Mouse (Mus musculus) heart, embryonic 14.5 days (tissue): ENCODE data around the gene Nop16. TPM values are rescaled to one million over a fixed set of nuclear protein-coding genes. Genes with fewer than 3 reads are reported as not detected.
A peak's percentile ranks its signal among the peaks of the same experiment; 100 is the strongest.

ENCODE experiments used
- ATAC-seq: fragments of 200-750 bp; cut with Nextera tagmentation; 2 replicates; pipeline ENCODE4 v1.8.0; 2017; ENCODE audit warnings: low read depth, moderate TSS enrichment; ENCODE audit not compliant: insufficient number of reproducible peaks, insufficient read depth, low FRiP score
- H3K27ac ChIP-seq, 2 experiments: fragments of 200-500 bp in 1 of 2; fragments of 300-500 bp in 1 of 2; sonication (generic) in 1 of 2; replicated peaks in 1 of 2; 2 replicates each; pipeline ENCODE4 v1.5.1; 2012 to 2014; ENCODE audit warnings: low read depth in 2 of 2, low read length in 2 of 2, control low read depth in 1 of 2, mild to moderate bottlenecking in 1 of 2, mixed read lengths in 1 of 2; ENCODE audit not compliant: control insufficient read depth in 1 of 2, insufficient read depth in 1 of 2
- H3K27me3 ChIP-seq: fragments of 300-500 bp; sonication (generic); 2 replicates; pipeline ENCODE4 v1.6.1; 2014; ENCODE audit warnings: mild to moderate bottlenecking, low read length, control low read depth; ENCODE audit not compliant: control insufficient read depth, insufficient read depth
- H3K36me3 ChIP-seq: fragments of 300-500 bp; sonication (generic); 2 replicates; pipeline ENCODE4 v1.6.1; 2014; ENCODE audit warnings: mild to moderate bottlenecking, control low read depth, low read length, mixed read lengths; ENCODE audit not compliant: control insufficient read depth, insufficient read depth
- H3K4me1 ChIP-seq, 2 experiments: fragments of 200-500 bp in 1 of 2; fragments of 300-500 bp in 1 of 2; sonication (generic) in 1 of 2; 2 replicates each; pipeline ENCODE4 v1.6.1; 2012 to 2014; ENCODE audit warnings: low read length in 2 of 2, control low read depth in 1 of 2, mixed read lengths in 1 of 2; ENCODE audit not compliant: control insufficient read depth in 2 of 2, insufficient read depth in 2 of 2
- H3K4me2 ChIP-seq: fragments of 300-500 bp; sonication (generic); 2 replicates; pipeline ENCODE4 v1.6.1; 2014; ENCODE audit warnings: mild to moderate bottlenecking, low read length
- H3K4me3 ChIP-seq, 2 experiments: fragments of 200-500 bp in 1 of 2; fragments of 300-500 bp in 1 of 2; sonication (generic) in 1 of 2; 2 replicates each; pipeline ENCODE4 v1.5.1; 2012 to 2014; ENCODE audit warnings: low read length in 2 of 2, mild to moderate bottlenecking in 2 of 2, control low read depth in 1 of 2, low read depth in 1 of 2, moderate library complexity in 1 of 2; ENCODE audit not compliant: control insufficient read depth in 1 of 2, insufficient read depth in 1 of 2
- H3K9ac ChIP-seq: fragments of 300-500 bp; sonication (generic); 2 replicates; pipeline ENCODE4 v1.6.1; 2014; ENCODE audit warnings: mild to moderate bottlenecking, low read length
- H3K9me3 ChIP-seq: fragments of 300-500 bp; sonication (generic); 2 replicates; pipeline ENCODE4 v1.6.1; 2016; ENCODE audit warnings: low read length, control low read depth; ENCODE audit not compliant: control insufficient read depth
- WGBS: fragments of 180-500 bp; shearing (Covaris S2); extraction: QIAGEN DNeasy Blood & Tissue Kit; methylation state at CpG from one replicate; pipeline ENCODE4 v1.1.7; 2014; 5-methylcytosine and 5-hydroxymethylcytosine counted together
- polyA plus RNA-seq: library from polyadenylated mRNA; unstranded; fragments of >200 nt; fragmentation: Nextera tagmentation; extraction: Ambion mirVana; gene quantifications from 2 replicates; pipeline ENCODE4 v1.2.1, GENCODE M21; 2014

The Nop16 gene
- 46.5 and 48.9 TPM in 2 replicates for polyA plus RNA-seq

DNA sequence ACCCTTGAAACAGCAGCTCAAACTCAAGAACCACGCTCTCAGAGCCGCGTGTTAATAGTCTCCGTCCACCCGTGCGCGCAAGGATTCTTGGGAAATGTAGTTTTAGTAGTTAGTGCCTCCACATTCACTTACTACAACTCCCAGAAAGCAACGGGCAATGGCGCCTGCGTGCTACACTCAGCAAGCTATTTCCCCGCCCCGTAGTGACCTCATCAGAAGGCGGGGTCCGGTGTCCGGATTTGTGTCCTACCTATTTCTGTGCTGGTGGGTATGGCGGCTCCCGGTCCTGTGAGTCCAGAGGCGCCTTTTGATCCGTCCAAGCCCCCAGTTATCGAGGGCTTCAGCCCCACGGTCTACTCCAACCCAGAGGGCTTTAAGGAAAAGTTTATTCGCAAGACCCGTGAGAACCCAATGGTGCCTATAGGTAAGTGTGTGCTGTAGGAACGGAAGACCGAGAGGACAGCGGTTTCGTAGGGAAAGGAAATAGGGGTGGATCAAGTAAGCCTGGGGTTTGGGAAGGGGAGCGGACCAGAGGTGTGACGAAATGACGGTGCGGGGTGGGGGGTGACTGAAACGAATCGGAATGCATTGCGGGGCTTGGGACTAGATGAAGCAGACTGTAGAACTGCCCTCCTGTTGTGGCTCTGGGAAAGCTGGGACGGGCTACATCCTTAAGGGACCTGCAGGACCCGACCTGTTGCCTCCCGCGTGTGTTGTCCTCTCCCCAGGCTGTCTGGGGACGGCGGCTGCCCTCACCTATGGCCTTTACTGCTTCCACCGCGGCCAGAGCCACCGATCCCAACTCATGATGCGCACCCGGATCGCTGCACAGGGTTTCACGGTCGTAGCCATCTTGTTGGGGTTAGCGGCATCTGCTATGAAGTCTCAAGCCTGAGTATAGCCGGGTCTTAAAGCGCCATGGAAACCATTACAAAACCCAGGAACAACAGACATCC, at the start of gene Nop16, which contains the start of gene Higd2a:
TSS of gene Nop16 (minus strand) at position 95 of the 956 bp plus-strand sequence.
TSS of gene Higd2a (plus strand) at position 212 of the 956 bp plus-strand sequence.
- peaks cover 4 to 13% of the 10 kb centered on the region in 2 experiments; a peak in 3 of 4 replicates for H3K4me1 ChIP-seq
- no peaks in the 10 kb centered on the region for H3K27me3 ChIP-seq
- peak within 1 kb of the TSS; percentile 71 to 76 for H3K27ac ChIP-seq
- H3K4me3 ChIP-seq, result peak within 1 kb of the TSS; percentile 80 to 93
- peaks cover 59% of the 10 kb centered on the region for H3K36me3 ChIP-seq
- peak; percentile 97 for ATAC-seq
- H3K9ac ChIP-seq, result peak within 1 kb of the TSS; percentile 88
- under 1% methylated on average over 51 of the region's 51 CpGs for WGBS
- no peaks in the 10 kb centered on the region for H3K9me3 ChIP-seq
- peak within 1 kb of the TSS; percentile 86 for H3K4me2 ChIP-seq

DNA sequence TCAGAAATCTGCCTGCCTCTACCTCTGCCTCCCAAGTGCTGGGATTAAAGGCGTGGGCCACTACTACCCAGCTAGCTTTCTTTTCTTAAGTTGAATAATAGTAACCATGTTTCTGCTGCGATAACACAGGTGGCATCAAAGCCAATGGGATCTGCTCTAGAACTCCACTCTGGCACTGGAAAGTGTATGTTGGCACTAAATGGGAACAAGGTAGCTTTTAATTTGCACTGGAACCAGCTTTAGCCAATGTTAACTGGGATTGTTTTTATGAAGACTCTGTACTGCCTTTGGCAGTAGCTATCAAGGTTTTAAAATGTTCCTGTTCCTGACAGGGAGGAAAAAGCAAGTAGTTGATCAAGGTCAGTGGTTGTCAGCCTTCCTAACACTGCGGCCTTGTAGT, 45.1 kb upstream of the Nop16 start:
- Histone ChIP-seq H3K4me3 (no peak overlapping the region), H3K4me1 (no peaks in the 10 kb centered on the region), H3K27me3 (no peaks in the 10 kb centered on the region), H3K36me3 (peaks cover 39% of the 10 kb centered on the region), H3K27ac (no peak overlapping the region), H3K9ac (no peak overlapping the region), H3K9me3 (no peaks in the 10 kb centered on the region), H3K4me2 (no peak overlapping the region)
- WGBS, result 93% methylated on average over 3 of the region's 3 CpGs
- no peak for ATAC-seq

DNA sequence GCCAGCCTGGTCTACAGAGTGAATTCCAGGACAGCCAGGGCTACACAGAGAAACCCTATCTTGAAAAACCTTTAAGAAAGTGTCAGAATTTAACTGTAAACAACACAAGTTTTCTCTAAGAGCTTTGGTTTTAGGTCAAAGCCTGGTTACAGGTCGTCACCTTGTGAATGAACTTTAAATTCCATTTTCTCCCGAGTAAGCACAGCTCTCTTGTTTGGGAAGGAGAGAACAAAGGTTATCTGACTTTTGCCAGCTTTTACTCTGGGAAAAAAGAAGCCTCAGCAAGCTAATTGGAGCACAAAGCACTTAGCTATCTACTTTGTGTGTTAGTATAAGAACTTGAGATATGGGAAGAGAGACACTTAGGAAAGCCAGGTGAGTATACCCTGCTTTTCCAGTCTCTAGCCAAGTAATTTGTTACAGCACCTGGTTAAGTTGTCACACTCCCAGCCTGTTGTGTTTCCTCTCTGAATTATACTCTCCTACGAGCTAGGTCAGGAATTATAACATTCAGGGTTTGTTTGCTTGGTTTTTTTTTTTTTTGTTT, 42.9 kb upstream of the Nop16 start:
- 47% methylated on average over 3 of the region's 3 CpGs for WGBS
- peaks cover 19% of the 10 kb centered on the region for H3K36me3 ChIP-seq
- no peaks in the 10 kb centered on the region for H3K27me3 ChIP-seq
- no peak overlapping the region for H3K4me3 ChIP-seq
- H3K4me1 ChIP-seq, result no peaks in the 10 kb centered on the region; a peak in 1 of 4 replicates
- H3K4me2 ChIP-seq, result no peak overlapping the region
- no peaks in the 10 kb centered on the region for H3K9me3 ChIP-seq
- no peak overlapping the region for H3K9ac ChIP-seq
- ATAC-seq, result no peak
- no peak overlapping the region for H3K27ac ChIP-seq

DNA sequence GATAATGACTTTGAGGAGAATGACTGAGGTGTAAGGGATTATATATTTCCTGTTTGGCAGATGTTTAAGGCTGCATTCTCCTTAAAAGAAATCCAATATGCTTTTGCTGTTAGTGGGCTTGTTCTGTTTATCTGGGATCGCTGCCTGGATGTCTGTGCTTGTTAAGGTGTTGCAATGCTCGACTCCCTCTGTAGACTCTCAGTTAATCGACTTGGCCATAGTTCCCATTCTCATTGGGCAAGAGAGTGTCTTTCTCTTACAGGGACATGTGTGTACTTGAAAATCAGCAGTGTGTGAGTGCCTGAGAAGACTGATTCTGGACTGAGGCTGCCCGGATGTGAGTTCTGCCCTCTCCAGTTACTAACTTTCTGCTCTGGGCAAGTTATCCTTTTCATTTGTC, 39.2 kb upstream of the Nop16 start:
- Histone ChIP-seq H3K4me3 (no peak overlapping the region), H3K4me1 (peaks cover 0 to 4% of the 10 kb centered on the region in 2 experiments; a peak in 1 of 4 replicates), H3K27ac (no peak overlapping the region), H3K9me3 (no peaks in the 10 kb centered on the region), H3K27me3 (no peaks in the 10 kb centered on the region), H3K36me3 (peaks cover 14% of the 10 kb centered on the region; the same call in 1 of the 2 replicates), H3K9ac (no peak overlapping the region), H3K4me2 (no peak overlapping the region)
- no peak for ATAC-seq
- WGBS, result 77% methylated on average over 4 of the region's 4 CpGs

DNA sequence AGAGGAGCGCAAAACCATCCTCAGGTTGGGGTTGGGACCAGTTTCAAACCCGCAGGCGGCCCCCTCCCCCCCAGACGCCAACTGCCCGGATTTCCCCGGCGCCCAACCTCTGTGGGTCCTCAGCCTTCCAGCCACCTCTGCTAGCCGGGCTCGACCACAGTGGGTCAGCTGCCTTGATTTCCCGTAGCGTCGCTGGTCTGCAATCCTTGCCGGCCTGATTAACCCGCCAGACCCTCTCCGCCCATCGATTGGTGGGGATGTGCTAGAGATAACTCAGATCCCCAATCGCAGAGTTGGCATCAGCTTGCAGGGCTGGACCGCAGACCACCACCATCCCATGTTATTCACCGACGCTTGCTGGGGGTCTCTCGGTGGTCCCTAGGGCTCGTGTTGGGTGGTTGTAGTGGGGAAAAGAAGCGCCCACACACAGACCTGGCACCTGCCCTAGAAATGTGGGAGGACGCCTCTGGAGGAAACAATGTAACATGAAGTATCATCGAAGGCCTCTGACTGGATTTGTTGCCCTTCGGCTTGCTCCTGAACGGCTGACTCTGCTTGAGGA, 32.2 kb upstream of the Nop16 start:
- peak overlapping the region; percentile 75 to 83 for H3K27ac ChIP-seq
- H3K9ac ChIP-seq, result peak overlapping the region; percentile 97
- no peaks in the 10 kb centered on the region for H3K27me3 ChIP-seq
- no peaks in the 10 kb centered on the region for H3K9me3 ChIP-seq
- peak; percentile 48; the same call in 1 of the 2 replicates for ATAC-seq
- H3K4me2 ChIP-seq, result peak overlapping the region; percentile 90
- peak overlapping the region; percentile 77 to 83 for H3K4me3 ChIP-seq
- peaks cover 0 to 16% of the 10 kb centered on the region in 2 experiments; a peak in 1 of 4 replicates for H3K4me1 ChIP-seq
- H3K36me3 ChIP-seq, result 0 out of 2 replicates have a peak, but pooled peaks cover 3% of the 10 kb centered on the region
- under 1% methylated on average over 27 of the region's 27 CpGs for WGBS

DNA sequence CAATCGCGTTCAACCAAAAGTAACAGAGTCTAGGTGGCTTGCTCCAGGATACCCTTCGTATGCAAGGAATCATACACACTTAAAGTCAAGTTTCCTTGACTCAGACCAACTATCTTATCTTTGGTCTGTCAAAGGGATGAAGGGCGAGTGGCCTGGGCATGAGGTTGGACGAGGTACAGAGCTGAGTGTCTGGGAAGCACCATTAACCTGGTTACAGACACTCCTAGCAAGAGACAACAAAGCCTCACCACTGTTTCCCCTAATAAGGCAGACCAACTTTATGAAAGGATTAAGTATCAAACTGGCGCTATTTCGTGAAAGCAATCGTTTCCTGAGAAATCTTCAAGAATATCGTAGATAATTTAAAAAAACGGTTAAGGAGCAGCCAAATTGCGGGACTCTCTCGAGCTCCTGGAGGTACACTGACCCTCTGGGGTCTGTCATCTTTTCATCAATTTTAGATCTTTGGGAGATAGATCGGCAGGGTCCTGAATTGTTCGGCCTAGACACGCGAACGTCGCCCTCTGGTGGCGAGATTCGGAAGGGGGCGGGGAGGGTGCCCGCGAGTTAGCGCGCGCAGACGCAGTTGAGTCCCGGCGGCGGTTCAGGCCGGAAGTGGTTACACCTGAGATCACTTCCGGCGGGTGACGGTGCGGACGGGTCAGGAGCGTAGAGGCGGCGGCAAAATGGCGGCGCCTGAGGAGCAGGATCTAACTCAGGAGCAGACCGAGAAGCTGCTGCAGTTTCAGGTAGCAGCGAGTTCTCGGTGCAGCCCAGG, 31.5 kb upstream of the Nop16 start, which contains the start of gene Faf2:
TSS of gene Faf2 (plus strand) at position 630 of the 778 bp plus-strand sequence.
- H3K36me3 ChIP-seq, result 0 out of 2 replicates have a peak, but pooled peaks cover 3% of the 10 kb centered on the region
- H3K27me3 ChIP-seq, result no peaks in the 10 kb centered on the region
- peak; percentile 94 for ATAC-seq
- H3K4me1 ChIP-seq, result peaks cover 0 to 12% of the 10 kb centered on the region in 2 experiments; a peak in 1 of 4 replicates
- peak within 1 kb of the TSS; percentile 77 to 83 for H3K4me3 ChIP-seq
- H3K27ac ChIP-seq, result peak within 1 kb of the TSS; percentile 75 to 83
- H3K4me2 ChIP-seq, result peak within 1 kb of the TSS; percentile 90
- H3K9ac ChIP-seq, result peak within 1 kb of the TSS; percentile 97
- H3K9me3 ChIP-seq, result no peaks in the 10 kb centered on the region
- WGBS, result 8% methylated on average over 44 of the region's 44 CpGs
